Mouse (Mus musculus) limb, embryonic 15.5 days (tissue): ENCODE results near the gene Olfr194. TPM values are rescaled to one million over a fixed set of nuclear protein-coding genes. Genes with fewer than 3 reads are reported as not detected.

Experiments
- ATAC-seq: fragments of 200-750 bp; cut with Nextera tagmentation; 2 replicates; pipeline ENCODE4 v1.8.0; 2017; ENCODE audit warnings: low read depth, moderate TSS enrichment; ENCODE audit not compliant: insufficient number of reproducible peaks, low FRiP score, low TSS enrichment
- H3K27ac ChIP-seq: fragments of 300-500 bp; sonication (generic); 2 replicates; pipeline ENCODE4 v1.5.1; 2015; ENCODE audit warnings: moderate library complexity, mild to moderate bottlenecking, inconsistent platforms
- H3K27me3 ChIP-seq: fragments of 300-500 bp; sonication (generic); 2 replicates; pipeline ENCODE4 v1.6.1; 2015; ENCODE audit warnings: inconsistent platforms
- H3K36me3 ChIP-seq: fragments of 300-500 bp; sonication (generic); 2 replicates; pipeline ENCODE4 v1.6.1; 2015; ENCODE audit warnings: inconsistent platforms
- H3K4me1 ChIP-seq: fragments of 300-500 bp; sonication (generic); 2 replicates; pipeline ENCODE4 v1.6.1; 2015; ENCODE audit warnings: inconsistent platforms
- H3K4me2 ChIP-seq: fragments of 300-500 bp; sonication (generic); 2 replicates; pipeline ENCODE4 v1.6.1; 2015; ENCODE audit warnings: mild to moderate bottlenecking, inconsistent platforms
- H3K4me3 ChIP-seq: fragments of 300-500 bp; sonication (generic); 2 replicates; pipeline ENCODE4 v1.5.1; 2015; ENCODE audit warnings: mild to moderate bottlenecking, inconsistent platforms
- H3K9ac ChIP-seq: fragments of 300-500 bp; sonication (generic); 2 replicates; pipeline ENCODE4 v1.6.1; 2015; ENCODE audit warnings: inconsistent platforms
- H3K9me3 ChIP-seq: fragments of 300-500 bp; sonication (generic); 2 replicates; pipeline ENCODE4 v1.6.1; 2016; ENCODE audit warnings: inconsistent platforms
- polyA plus RNA-seq: library from polyadenylated mRNA; unstranded; fragments of >200 nt; fragmentation: Nextera tagmentation; extraction: Ambion mirVana; gene quantifications from 2 replicates; pipeline ENCODE4 v1.2.1, GENCODE M21; 2015

The Olfr194 gene
- polyA plus RNA-seq, 1 experiment from 2014 or later, result not detected

DNA sequence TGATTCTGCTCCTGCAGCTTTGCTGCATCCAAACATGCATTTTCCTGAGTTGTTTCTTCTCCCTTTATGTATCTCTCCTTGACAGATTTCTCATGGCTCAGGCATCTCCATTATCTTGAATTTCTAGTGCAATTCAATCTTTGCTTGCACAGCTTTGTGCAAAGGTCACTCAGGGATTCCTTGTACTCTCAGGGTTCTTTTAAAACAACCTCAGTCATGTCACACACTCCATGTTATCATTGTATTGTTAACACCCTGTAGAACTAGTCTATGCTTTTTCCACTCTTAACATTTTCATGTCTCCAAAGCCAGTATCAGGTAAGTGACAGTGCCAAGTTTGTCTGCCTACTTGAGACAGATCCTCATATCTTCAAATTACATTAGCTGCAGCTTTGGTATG lies 49.1 kb downstream of the Olfr194 start:
- ATAC-seq, result no peak
- Histone ChIP-seq H3K27me3 (no peaks in the 10 kb centered on the region), H3K9ac (no peak overlapping the region), H3K4me2 (no peak overlapping the region), H3K36me3 (no peaks in the 10 kb centered on the region), H3K9me3 (no peaks in the 10 kb centered on the region), H3K27ac (no peak overlapping the region), H3K4me1 (no peaks in the 10 kb centered on the region), H3K4me3 (no peak overlapping the region)

Other genes starting within 250 kb of the Olfr194 start
- not detected in 2 replicates for gene Olfr177, start 246.3 kb downstream of the Olfr194 start, polyA plus RNA-seq
- not detected in 2 replicates for gene Olfr178, start 229.0 kb downstream of the Olfr194 start, polyA plus RNA-seq
- not detected in 2 replicates for gene Olfr181, start 192.3 kb downstream of the Olfr194 start, polyA plus RNA-seq
- gene Olfr180, start 191.7 kb downstream of the Olfr194 start, polyA plus RNA-seq, result not detected in 2 replicates
- gene Olfr183, start 125.7 kb downstream of the Olfr194 start, polyA plus RNA-seq, result not detected in 2 replicates
- not detected in 2 replicates for gene Olfr186, start 90.8 kb downstream of the Olfr194 start, polyA plus RNA-seq
- not detected in 2 replicates for gene Olfr187, start 81.3 kb downstream of the Olfr194 start, polyA plus RNA-seq
- gene Olfr190, start 43.1 kb downstream of the Olfr194 start, polyA plus RNA-seq, result not detected in 2 replicates
- not detected in 2 replicates for gene Olfr191, start 31.2 kb downstream of the Olfr194 start, polyA plus RNA-seq
- gene Olfr193, start 9.2 kb downstream of the Olfr194 start, polyA plus RNA-seq, result not detected in 2 replicates
- not detected in 2 replicates for gene Olfr195, start 26.0 kb upstream of the Olfr194 start, polyA plus RNA-seq
- gene Olfr196, start 49.4 kb upstream of the Olfr194 start, polyA plus RNA-seq, result not detected in 2 replicates
- gene Olfr198, start 82.5 kb upstream of the Olfr194 start, polyA plus RNA-seq, result not detected in 2 replicates
- gene Olfr199, start 98.7 kb upstream of the Olfr194 start, polyA plus RNA-seq, result not detected in 2 replicates
- not detected in 2 replicates for gene Olfr201, start 151.6 kb upstream of the Olfr194 start, polyA plus RNA-seq
- not detected in 2 replicates for gene Olfr202, start 165.7 kb upstream of the Olfr194 start, polyA plus RNA-seq
- gene Olfr203, start 177.8 kb upstream of the Olfr194 start, polyA plus RNA-seq, result not detected in 2 replicates
- gene Olfr204, start 197.2 kb upstream of the Olfr194 start, polyA plus RNA-seq, result not detected in 2 replicates
- gene Olfr205, start 210.1 kb upstream of the Olfr194 start, polyA plus RNA-seq, result not detected in 2 replicates
- not detected in 2 replicates for gene Olfr206, start 228.2 kb upstream of the Olfr194 start, polyA plus RNA-seq
- not detected in 2 replicates for gene Olfr209, start 242.9 kb upstream of the Olfr194 start, polyA plus RNA-seq